Mouse (Mus musculus): ENCODE measurements around the gene Sppl3. TPM values are rescaled to one million over a fixed set of nuclear protein-coding genes. Genes with fewer than 3 reads are reported as not detected.

Gene Sppl3
- polyA plus RNA-seq, 1 experiment, result 112 TPM

- Histone ChIP-seq H3K36me3 (ENCODE audit: control insufficient read depth, insufficient read depth, low read length) (0 out of 2 replicates have a peak, but pooled peaks cover 4% of the 10 kb centered on the region), H3K27me3 (ENCODE audit: control insufficient read depth, insufficient read depth, low read length) (no peaks in the 10 kb centered on the region), H3K27ac (ENCODE audit: control insufficient read depth, insufficient read depth, low read length) (no peak overlapping the region), H3K4me3 (ENCODE audit: control insufficient read depth, insufficient read depth, low read length) (no peak overlapping the region), H3K4me1 (replicated peaks; ENCODE audit: control insufficient read depth, insufficient read depth, low read length) (peaks cover 6% of the 10 kb centered on the region)
- TF ChIP-seq CTCF (IDR thresholded peaks at IDR 0.05; ENCODE audit: borderline replicate concordance, control insufficient read depth, extremely low read depth, insufficient read depth, low read length, poor library complexity) (no peak), POLR2A (IDR thresholded peaks at IDR 0.05; ENCODE audit: control insufficient read depth, extremely low read depth, insufficient read depth, low read length, poor library complexity) (no peak)
- WGBS, result 90% methylated on average over 7 of the region's 7 CpGs
- no peak for DNase-seq
These were observed 52.5 kb downstream of the Sppl3 start for GRCm38 (mm10) chr5:115063391-115063790.

GRCm38 (mm10) chr5:115066245-115066644 lies 55.3 kb downstream of the Sppl3 start:
- Histone ChIP-seq H3K4me1 (replicated peaks; ENCODE audit: control insufficient read depth, insufficient read depth, low read length) (no peaks in the 10 kb centered on the region), H3K27ac (ENCODE audit: control insufficient read depth, insufficient read depth, low read length) (no peak overlapping the region), H3K27me3 (ENCODE audit: control insufficient read depth, insufficient read depth, low read length) (no peaks in the 10 kb centered on the region), H3K4me3 (ENCODE audit: control insufficient read depth, insufficient read depth, low read length) (no peak overlapping the region), H3K36me3 (ENCODE audit: control insufficient read depth, insufficient read depth, low read length) (0 out of 2 replicates have a peak, but pooled peaks cover 4% of the 10 kb centered on the region)
- WGBS, result 80% methylated on average over 4 of the region's 4 CpGs
- no peak for DNase-seq
- TF ChIP-seq CTCF (IDR thresholded peaks at IDR 0.05; ENCODE audit: borderline replicate concordance, control insufficient read depth, extremely low read depth, insufficient read depth, low read length, poor library complexity) (no peak), POLR2A (IDR thresholded peaks at IDR 0.05; ENCODE audit: control insufficient read depth, extremely low read depth, insufficient read depth, low read length, poor library complexity) (no peak)

DNA sequence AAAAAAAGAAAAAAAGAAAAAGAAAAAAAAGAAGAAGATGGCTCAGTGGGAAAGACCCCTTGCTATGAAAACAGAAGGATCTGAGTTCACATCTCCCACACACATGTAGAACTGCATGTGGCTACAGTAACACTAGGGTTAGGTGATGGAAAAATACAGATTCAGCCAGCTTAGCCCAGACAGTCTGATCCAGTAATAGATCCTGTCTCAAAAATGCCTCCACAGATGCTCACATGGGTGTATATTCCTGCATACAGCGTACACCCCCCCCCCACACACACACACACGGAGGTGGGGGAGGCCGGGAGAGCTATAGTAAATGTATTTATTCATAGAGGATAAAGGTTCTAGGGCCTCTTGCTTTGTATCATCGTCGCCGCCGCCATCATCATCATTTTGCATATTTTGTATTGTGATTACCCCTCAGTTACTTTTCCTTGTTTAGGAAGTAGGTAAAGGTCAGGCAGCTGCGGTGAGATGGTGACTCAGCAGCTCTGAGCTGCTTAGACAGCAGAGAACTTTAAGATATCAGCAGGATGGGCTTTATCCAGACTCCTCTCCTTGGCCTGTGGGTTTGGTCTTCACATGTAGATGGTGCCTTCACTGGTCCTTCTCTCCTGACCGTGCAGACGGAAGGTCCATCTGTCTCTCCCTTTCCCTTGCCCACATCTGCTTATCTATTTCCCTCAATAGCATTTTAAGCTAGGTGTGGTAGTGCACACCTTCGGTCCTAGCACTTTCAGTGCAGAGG lies 57.9 kb downstream of the Sppl3 start:
- WGBS, result 60% methylated on average over 11 of the region's 11 CpGs

GRCm38 (mm10) chr5:115069611-115070010 lies 58.7 kb downstream of the Sppl3 start:
- H3K4me3 ChIP-seq (ENCODE audit: control insufficient read depth, insufficient read depth, low read length), result no peak overlapping the region
- no peaks in the 10 kb centered on the region for H3K27me3 ChIP-seq (ENCODE audit: control insufficient read depth, insufficient read depth, low read length)
- H3K27ac ChIP-seq (ENCODE audit: control insufficient read depth, insufficient read depth, low read length), result no peak overlapping the region
- peaks cover 3% of the 10 kb centered on the region; the same call in 1 of the 2 replicates for H3K4me1 ChIP-seq (replicated peaks; ENCODE audit: control insufficient read depth, insufficient read depth, low read length)
- no peak for DNase-seq
- WGBS, result 71% methylated on average over 3 of the region's 3 CpGs
- no peaks in the 10 kb centered on the region for H3K36me3 ChIP-seq (ENCODE audit: control insufficient read depth, insufficient read depth, low read length)
- TF ChIP-seq POLR2A (IDR thresholded peaks at IDR 0.05; ENCODE audit: control insufficient read depth, extremely low read depth, insufficient read depth, low read length, poor library complexity), result no peak
- TF ChIP-seq CTCF (IDR thresholded peaks at IDR 0.05; ENCODE audit: borderline replicate concordance, control insufficient read depth, extremely low read depth, insufficient read depth, low read length, poor library complexity), result no peak

More for the DNA sequence above, 57.9 kb downstream of the Sppl3 start:
- Histone ChIP-seq H3K4me3 (ENCODE audit: control insufficient read depth, insufficient read depth, low read length) (no peak overlapping the region), H3K27me3 (ENCODE audit: control insufficient read depth, insufficient read depth, low read length) (no peaks in the 10 kb centered on the region), H3K27ac (ENCODE audit: control insufficient read depth, insufficient read depth, low read length) (no peak overlapping the region), H3K36me3 (ENCODE audit: control insufficient read depth, insufficient read depth, low read length) (0 out of 2 replicates have a peak, but pooled peaks cover 4% of the 10 kb centered on the region), H3K4me1 (replicated peaks; ENCODE audit: control insufficient read depth, insufficient read depth, low read length) (peaks cover 3% of the 10 kb centered on the region; the same call in 1 of the 2 replicates)
- no peak for DNase-seq
- no peak for TF ChIP-seq CTCF (IDR thresholded peaks at IDR 0.05; ENCODE audit: borderline replicate concordance, control insufficient read depth, extremely low read depth, insufficient read depth, low read length, poor library complexity)
- TF ChIP-seq POLR2A (IDR thresholded peaks at IDR 0.05; ENCODE audit: control insufficient read depth, extremely low read depth, insufficient read depth, low read length, poor library complexity), result no peak

- WGBS, result 100% methylated on average over 2 of the region's 2 CpGs
- DNase-seq, result no peak
- H3K36me3 ChIP-seq (ENCODE audit: control insufficient read depth, insufficient read depth, low read length), result no peaks in the 10 kb centered on the region
- H3K27ac ChIP-seq (ENCODE audit: control insufficient read depth, insufficient read depth, low read length), result no peak overlapping the region
- peaks cover 3% of the 10 kb centered on the region; the same call in 1 of the 2 replicates for H3K4me1 ChIP-seq (replicated peaks; ENCODE audit: control insufficient read depth, insufficient read depth, low read length)
- no peaks in the 10 kb centered on the region for H3K27me3 ChIP-seq (ENCODE audit: control insufficient read depth, insufficient read depth, low read length)
- H3K4me3 ChIP-seq (ENCODE audit: control insufficient read depth, insufficient read depth, low read length), result no peak overlapping the region
- no peak for TF ChIP-seq CTCF (IDR thresholded peaks at IDR 0.05; ENCODE audit: borderline replicate concordance, control insufficient read depth, extremely low read depth, insufficient read depth, low read length, poor library complexity)
- no peak for TF ChIP-seq POLR2A (IDR thresholded peaks at IDR 0.05; ENCODE audit: control insufficient read depth, extremely low read depth, insufficient read depth, low read length, poor library complexity)
These were observed 59.5 kb downstream of the Sppl3 start for GRCm38 (mm10) chr5:115070457-115070856.

DNA sequence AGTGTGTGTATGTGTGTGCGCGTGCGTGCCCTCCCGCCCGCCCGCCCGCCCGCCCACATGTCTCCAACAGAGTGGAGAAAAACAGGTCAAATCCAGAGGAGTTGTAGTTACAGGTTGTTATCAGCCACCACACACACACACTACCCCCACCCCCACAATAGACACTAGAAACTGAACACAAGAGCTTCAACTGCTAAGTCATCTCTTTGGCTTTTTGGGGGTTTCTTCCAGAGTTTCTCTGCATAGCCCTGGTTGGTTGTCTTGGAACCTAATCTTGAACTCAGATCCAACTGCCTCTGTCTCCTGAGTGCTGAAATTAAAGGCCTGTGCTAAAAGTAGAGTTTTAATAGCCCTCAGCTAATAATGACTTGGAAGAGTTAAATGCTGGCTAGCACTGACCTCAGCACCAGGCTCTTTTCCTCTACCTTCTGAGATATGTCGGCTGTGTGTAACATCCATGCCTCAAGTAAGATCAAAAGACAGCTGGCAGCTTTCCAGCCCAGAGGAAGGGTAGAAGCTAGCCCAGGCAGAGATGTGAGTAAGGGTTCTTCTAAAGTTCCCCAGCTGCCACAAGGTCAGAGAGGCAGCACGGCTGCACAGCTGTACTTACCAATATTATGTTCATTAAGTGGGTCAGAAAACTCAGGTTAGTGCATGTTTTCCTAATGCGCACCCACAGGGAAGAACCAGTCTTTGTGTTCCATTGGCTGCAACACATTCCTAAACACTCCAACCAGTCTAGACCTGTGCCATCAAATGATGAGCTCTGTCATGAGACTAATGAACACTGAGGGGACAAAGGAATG lies 60.4 kb downstream of the Sppl3 start:
- no peaks in the 10 kb centered on the region for H3K27me3 ChIP-seq (ENCODE audit: control insufficient read depth, insufficient read depth, low read length)
- peaks cover 3% of the 10 kb centered on the region; the same call in 1 of the 2 replicates for H3K4me1 ChIP-seq (replicated peaks; ENCODE audit: control insufficient read depth, insufficient read depth, low read length)
- no peak overlapping the region for H3K4me3 ChIP-seq (ENCODE audit: control insufficient read depth, insufficient read depth, low read length)
- H3K27ac ChIP-seq (ENCODE audit: control insufficient read depth, insufficient read depth, low read length), result no peak overlapping the region
- 78% methylated on average over 11 of the region's 11 CpGs for WGBS
- TF ChIP-seq POLR2A (IDR thresholded peaks at IDR 0.05; ENCODE audit: control insufficient read depth, extremely low read depth, insufficient read depth, low read length, poor library complexity), result no peak
- TF ChIP-seq CTCF (IDR thresholded peaks at IDR 0.05; ENCODE audit: borderline replicate concordance, control insufficient read depth, extremely low read depth, insufficient read depth, low read length, poor library complexity), result no peak
- H3K36me3 ChIP-seq (ENCODE audit: control insufficient read depth, insufficient read depth, low read length), result no peaks in the 10 kb centered on the region
- DNase-seq, result peak; percentile 41
